Mouse (Mus musculus) left cerebral cortex, adult 8-10 months (tissue): ENCODE data around the gene P2rx5. TPM values are rescaled to one million over a fixed set of nuclear protein-coding genes. Genes with fewer than 3 reads are reported as not detected.

Experiments
- total RNA-seq, 4 experiments: library from RNA; stranded (reverse); gene quantifications; 2 replicates each; pipeline ENCODE4 v1.2.4; 2022

The P2rx5 gene
- total RNA-seq, 4 experiments from 2014 or later, result 0.70 to 1.4 (median 0.97) TPM

Other genes starting within 250 kb of the P2rx5 start
- gene Atp2a3, start 199.3 kb upstream of the P2rx5 start, total RNA-seq, result 1 to 10 TPM; 6.5 to 8.0 (median 7.1) TPM
- under 1 TPM; 0.21 to 0.89 (median 0.41) TPM for gene P2rx1, start 161.3 kb upstream of the P2rx5 start, total RNA-seq
- 100 to 1,000 TPM; 107 to 111 (median 108) TPM for gene Camkk1, start 141.4 kb upstream of the P2rx5 start, total RNA-seq
- gene Ncbp3, start 112.6 kb upstream of the P2rx5 start, total RNA-seq, result 1 to 10 TPM; 8.4 to 9.4 (median 9.2) TPM
- under 1 TPM; 0.18 to 0.37 (median 0.29) TPM for gene Itgae, start 69.8 kb upstream of the P2rx5 start, total RNA-seq
- gene Haspin, start 22.1 kb upstream of the P2rx5 start, total RNA-seq, result under 1 TPM in 3 of 4 experiments, not detected in 1; 0.14 to 0.30 (median 0.22) TPM
- 10 to 100 TPM; 39.9 to 46.8 (median 42.9) TPM for gene Emc6, start 16.6 kb downstream of the P2rx5 start, total RNA-seq
- gene Tax1bp3, start 16.7 kb downstream of the P2rx5 start, total RNA-seq, result 10 to 100 TPM in 3 of 4 experiments, 1 to 10 TPM in 1; 9.9 to 12.1 (median 11.0) TPM
- 10 to 100 TPM; 17.2 to 24.7 (median 19.9) TPM for gene Ctns, start 38.6 kb downstream of the P2rx5 start, total RNA-seq
- gene Shpk, start 39.0 kb downstream of the P2rx5 start, total RNA-seq, result 1 to 10 TPM; 3.2 to 4.1 (median 3.7) TPM
- gene Trpv1, start 73.9 kb downstream of the P2rx5 start, total RNA-seq, result under 1 TPM in 1 of 4 experiments, not detected in 3; 0.16 TPM
- under 1 TPM; 0.43 to 0.59 (median 0.47) TPM for gene Trpv3, start 107.0 kb downstream of the P2rx5 start, total RNA-seq
- gene Aspa, start 169.2 kb downstream of the P2rx5 start, total RNA-seq, result 10 to 100 TPM; 20.9 to 29.6 (median 25.7) TPM
- not detected for gene Gm49340, start 169.3 kb downstream of the P2rx5 start, total RNA-seq
- gene Spata22, start 169.3 kb downstream of the P2rx5 start, total RNA-seq, result not detected
- not detected for gene Olfr20, start 190.4 kb downstream of the P2rx5 start, total RNA-seq
- not detected for gene Olfr376, start 210.8 kb downstream of the P2rx5 start, total RNA-seq
- not detected for gene Olfr1, start 239.2 kb downstream of the P2rx5 start, total RNA-seq